Mouse (Mus musculus) bone marrow, adult 2 months (tissue): ENCODE data around the gene Tuba1c. TPM values are rescaled to one million over a fixed set of nuclear protein-coding genes. Genes with fewer than 3 reads are reported as not detected.
"Not testable (repeated sequence)": the region's sequence is repeated elsewhere in the genome, so short reads cannot be mapped to it uniquely, and the experiment has no call there.

Experiments used
- H3K27ac ChIP-seq: fragments of 200-500 bp; 2 replicates; pipeline ENCODE4 v1.5.1; 2012; ENCODE audit warnings: low read depth, mild to moderate bottlenecking, control low read depth, inconsistent platforms, low read length; ENCODE audit not compliant: control insufficient read depth, poor library complexity, insufficient read depth
- H3K4me1 ChIP-seq: fragments of 200-500 bp; 2 replicates; pipeline ENCODE4 v1.6.1; 2011; ENCODE audit warnings: low read length; ENCODE audit not compliant: control insufficient read depth, insufficient read depth
- H3K4me3 ChIP-seq: fragments of 200-500 bp; replicated peaks from 2 replicates; pipeline ENCODE3; 2011; ENCODE audit warnings: mild to moderate bottlenecking, low read depth, low read length, control low read depth; ENCODE audit not compliant: control insufficient read depth
- CTCF ChIP-seq: fragments of 200-500 bp; IDR thresholded peaks from 2 replicates; pipeline ENCODE4 v1.5.1; 2011; ENCODE audit warnings: low read length, control low read depth; ENCODE audit not compliant: control insufficient read depth, insufficient read depth
- POLR2A ChIP-seq: fragments of 200-500 bp; IDR thresholded peaks from 2 replicates; pipeline ENCODE4 v1.6.1; 2011; ENCODE audit warnings: low read depth, mild to moderate bottlenecking, control low read depth, low read length, borderline replicate concordance; ENCODE audit not compliant: control insufficient read depth
- WGBS: fragments of 180-500 bp; shearing (Covaris S2); methylation state at CpG from one replicate; pipeline ENCODE4 v1.1.7; 2018; 5-methylcytosine and 5-hydroxymethylcytosine counted together
- polyA plus RNA-seq: library from polyadenylated mRNA; stranded (reverse); fragments of >200 nt; gene quantifications from 2 replicates; pipeline ENCODE4 v1.2.4, GENCODE M21; 2011; ENCODE audit warnings: low replicate concordance; ENCODE audit not compliant: missing spikeins, insufficient read depth, insufficient read length

Gene Tuba1c
- polyA plus RNA-seq, 1 experiment = 176 TPM

DNA sequence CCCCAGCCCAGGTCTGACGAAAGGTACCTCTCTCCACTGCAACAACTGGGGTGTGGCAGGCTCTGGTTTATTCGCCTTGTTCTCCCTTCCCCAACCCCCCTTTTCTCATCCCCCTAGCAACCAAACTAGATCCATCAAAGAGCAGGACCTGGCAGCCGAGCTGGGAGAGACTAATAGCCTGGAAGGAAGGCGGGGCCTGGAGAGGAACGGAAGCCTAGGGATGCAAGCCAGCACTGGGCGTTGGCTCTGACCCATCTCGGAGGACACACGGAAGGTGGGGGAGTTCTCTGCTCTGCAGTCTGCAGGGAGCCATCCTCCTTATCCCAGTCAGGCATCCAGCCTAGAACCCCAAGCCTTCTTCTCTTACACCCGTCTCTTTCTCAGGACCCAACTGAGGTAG is 23.7 kb downstream of the Tuba1c start:
- WGBS = 76% methylated on average over 9 of the region's 9 CpGs
- TF ChIP-seq CTCF (no peak), POLR2A (no peak)
- Histone ChIP-seq H3K4me1 (no peaks in the 10 kb centered on the region), H3K4me3 (no peak overlapping the region), H3K27ac (no peak overlapping the region)

DNA sequence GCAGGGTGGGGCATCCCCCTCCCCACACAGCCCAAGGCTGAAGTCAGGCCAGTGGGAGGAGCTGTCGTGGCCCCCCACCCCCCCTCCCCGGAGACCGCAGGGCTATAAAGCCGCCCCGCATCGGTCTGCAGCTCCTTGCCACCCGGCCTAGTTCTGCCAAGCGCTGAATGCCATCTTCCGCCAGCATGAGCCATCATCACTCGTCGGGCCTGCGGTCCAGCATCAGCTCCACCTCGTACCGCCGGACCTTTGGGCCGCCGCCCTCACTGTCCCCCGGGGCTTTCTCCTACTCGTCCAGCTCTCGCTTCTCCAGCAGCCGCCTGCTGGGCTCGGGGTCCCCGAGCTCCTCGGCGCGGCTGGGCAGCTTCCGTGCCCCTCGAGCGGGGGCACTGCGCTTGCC is 25.3 kb downstream of the Tuba1c start, which contains the start of gene Prph:
Gene Prph, plus strand, starts transcription at position 135 of the 400 bp plus-strand sequence.
- Histone ChIP-seq H3K4me1 (no peaks in the 10 kb centered on the region), H3K4me3 (no peak within 1 kb of the TSS), H3K27ac (no peak within 1 kb of the TSS)
- WGBS = 6% methylated on average over 29 of the region's 30 CpGs
- TF ChIP-seq POLR2A (no peak), CTCF (no peak)

DNA sequence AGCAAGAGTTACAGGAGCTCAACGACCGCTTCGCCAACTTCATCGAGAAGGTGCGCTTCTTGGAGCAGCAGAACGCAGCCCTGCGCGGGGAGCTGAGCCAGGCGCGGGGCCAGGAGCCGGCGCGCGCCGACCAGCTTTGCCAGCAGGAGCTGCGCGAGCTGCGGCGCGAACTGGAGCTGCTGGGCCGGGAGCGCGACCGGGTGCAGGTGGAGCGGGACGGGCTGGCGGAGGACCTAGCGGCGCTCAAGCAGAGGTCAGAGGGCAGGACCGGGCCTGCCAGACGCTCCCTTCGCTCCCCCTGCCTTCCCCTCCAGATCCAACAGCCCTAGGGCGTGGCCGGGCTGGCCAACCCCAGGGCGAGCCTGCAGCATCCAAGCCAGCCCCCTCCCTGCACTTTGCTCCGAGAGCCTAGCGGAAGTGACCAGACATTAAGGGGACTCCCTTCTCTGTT is 25.8 kb downstream of the Tuba1c start:
- no peak for TF ChIP-seq POLR2A
- TF ChIP-seq CTCF = no peak
- 2% methylated on average over 37 of the region's 37 CpGs for WGBS
- Histone ChIP-seq H3K4me1 (no peaks in the 10 kb centered on the region), H3K27ac (no peak overlapping the region), H3K4me3 (no peak overlapping the region)

DNA sequence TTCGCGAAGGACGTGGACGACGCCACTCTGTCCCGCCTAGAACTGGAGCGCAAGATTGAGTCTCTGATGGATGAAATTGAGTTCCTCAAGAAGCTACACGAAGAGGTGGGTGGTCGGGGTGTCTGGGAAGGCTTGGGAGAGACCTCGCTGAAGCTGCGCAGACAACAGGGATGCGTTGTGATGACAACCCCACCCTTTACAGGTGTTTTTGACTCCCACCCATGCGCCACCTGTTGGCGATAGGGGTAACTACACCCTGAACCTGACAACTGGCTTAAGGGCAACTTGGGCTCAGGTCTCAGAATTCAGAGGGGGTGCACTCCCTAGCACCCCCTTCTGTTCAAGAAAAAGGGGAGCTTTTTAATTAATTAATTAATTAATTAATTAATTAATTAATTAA is 26.6 kb downstream of the Tuba1c start:
- no peak overlapping the region for H3K4me3 ChIP-seq
- TF ChIP-seq POLR2A (no peak), CTCF (peak; percentile 82)
- no peak overlapping the region for H3K27ac ChIP-seq
- 17% methylated on average over 14 of the region's 14 CpGs for WGBS
- no peaks in the 10 kb centered on the region for H3K4me1 ChIP-seq

DNA sequence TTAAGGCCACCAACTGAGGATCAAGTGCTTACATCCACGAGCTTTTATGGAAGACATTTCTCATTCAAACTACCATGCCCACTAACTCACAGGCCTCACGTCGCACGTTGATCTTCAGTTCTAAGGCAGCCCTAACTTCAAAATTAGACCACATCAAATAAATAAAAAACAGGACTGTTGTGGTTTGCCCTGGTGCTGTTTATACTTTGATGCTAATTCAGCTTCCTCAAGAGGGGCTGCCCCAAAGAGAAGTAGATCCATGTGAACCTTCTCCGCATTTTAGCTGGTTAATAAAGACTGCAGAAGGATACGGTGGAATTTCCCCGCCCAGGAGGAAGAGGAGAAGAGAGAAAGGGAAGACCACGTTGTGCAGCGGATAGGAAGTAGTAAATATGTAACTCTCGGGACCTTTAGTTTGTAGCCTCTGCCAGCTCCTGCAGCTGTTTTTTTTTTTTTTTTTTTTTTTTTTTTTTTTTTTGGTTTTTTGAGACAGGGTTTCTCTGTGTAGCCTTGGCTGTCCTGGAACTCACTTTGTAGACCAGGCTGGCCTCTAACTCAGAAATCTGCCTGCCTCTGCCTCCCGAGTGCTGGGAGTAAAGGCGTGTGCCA is 36.0 kb downstream of the Tuba1c start:
- 59% methylated on average over 12 of the region's 12 CpGs for WGBS
- Histone ChIP-seq H3K4me3 (no peak overlapping the region), H3K27ac (no peak overlapping the region), H3K4me1 (no peaks in the 10 kb centered on the region)
- TF ChIP-seq CTCF = no peak
- TF ChIP-seq POLR2A = no peak

DNA sequence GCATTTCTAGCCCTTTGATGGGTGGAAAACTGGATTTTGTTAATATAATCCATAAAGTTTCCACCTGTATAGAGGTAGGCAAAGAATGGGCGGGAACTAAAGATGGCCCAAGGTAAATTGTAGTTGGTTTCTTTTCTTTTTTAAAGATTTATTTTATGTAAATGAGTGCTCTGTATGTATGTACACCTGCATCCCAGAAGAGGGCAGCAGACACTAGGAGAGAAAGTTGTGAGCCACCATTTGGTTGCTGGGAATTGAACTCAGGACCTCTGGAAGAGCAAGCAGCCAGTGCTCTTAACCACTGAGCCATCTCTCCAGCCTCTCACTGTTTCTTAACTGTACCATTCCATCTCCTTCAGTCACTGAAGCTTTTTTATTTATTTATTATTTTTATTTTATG is 42.3 kb downstream of the Tuba1c start:
- TF ChIP-seq POLR2A (no peak), CTCF (no peak)
- Histone ChIP-seq H3K27ac (no peak overlapping the region), H3K4me3 (no peak overlapping the region), H3K4me1 (no peaks in the 10 kb centered on the region; the same call in 1 of the 2 replicates)
- WGBS = 76% methylated on average over 1 of the region's 1 CpGs

DNA sequence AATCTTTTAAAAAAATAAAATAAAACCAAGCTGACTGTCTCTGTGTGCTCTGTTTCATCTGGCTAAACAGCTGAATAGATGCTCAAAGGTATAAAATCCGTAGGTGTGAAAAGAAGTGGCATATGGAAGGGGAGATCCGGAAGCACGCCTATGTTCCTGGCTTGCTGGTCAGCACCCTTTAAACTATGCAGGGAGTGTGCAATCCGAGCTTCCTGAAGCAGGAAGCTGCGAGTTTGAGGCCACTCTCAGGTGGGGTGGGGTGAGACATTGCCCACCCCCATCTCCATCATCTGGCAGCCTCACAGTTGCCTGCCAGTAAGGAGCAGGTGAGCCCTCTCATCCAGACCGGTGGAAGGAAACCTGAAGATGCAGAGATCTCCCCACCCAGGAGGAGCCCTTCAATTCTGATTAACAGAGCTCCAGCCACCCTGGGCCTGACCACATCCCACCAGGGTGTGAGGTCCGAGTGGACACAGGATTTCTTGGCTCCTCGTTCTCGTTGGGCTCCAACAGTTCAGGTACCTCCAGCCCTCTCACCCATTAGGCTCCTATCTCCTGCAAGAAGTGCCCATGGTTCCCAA is 44.4 kb downstream of the Tuba1c start, which contains the start of gene Troap:
Gene Troap, plus strand, starts transcription at position 557 of the 581 bp plus-strand sequence.
- TF ChIP-seq POLR2A (no peak), CTCF (no peak)
- H3K4me3 ChIP-seq = peak within 1 kb of the TSS; percentile 78
- 17% methylated on average over 9 of the region's 9 CpGs for WGBS
- H3K27ac ChIP-seq = peak within 1 kb of the TSS; percentile 89
- no peaks in the 10 kb centered on the region; the same call in 1 of the 2 replicates for H3K4me1 ChIP-seq

DNA sequence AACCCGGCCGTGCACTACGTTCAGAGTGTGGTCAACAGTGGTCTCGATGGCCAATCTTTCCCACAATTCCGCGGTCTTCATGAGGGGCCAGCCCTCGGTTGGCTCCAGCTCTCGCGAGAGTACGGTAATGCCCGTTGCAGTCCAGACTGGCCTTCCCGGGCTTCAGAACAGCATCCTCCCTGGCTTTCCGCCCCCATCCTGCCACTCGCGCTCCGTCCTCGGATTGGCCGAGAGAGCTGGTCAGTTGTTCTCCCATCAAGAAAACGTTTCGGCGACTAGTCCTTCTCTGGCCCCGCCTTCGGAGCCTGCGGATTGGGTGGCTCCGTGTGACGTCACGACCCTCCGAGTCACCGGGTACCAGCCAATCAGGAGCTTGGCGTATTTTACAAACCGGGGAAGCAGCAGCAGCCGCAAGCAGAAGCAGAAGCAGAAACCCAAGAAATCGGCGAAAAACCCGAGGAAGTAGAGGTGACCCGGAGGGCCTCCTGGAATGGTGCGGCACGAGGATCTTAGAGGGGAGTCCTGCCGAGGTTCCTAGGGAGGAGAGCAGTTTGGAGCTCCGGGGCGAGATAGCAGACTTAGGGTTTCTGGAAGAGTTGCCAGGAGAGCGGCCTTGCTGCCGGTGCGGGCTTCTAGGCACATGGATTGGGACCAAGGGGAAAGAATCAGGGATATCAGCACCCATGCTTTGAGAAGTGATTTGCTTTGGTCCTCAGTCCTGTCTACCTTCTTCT is 45.1 kb downstream of the Tuba1c start:
- no peaks in the 10 kb centered on the region; the same call in 1 of the 2 replicates for H3K4me1 ChIP-seq
- WGBS = under 1% methylated on average over 44 of the region's 44 CpGs
- TF ChIP-seq CTCF (no peak), POLR2A (peak; percentile 42; the same call in 1 of the 2 replicates)

DNA sequence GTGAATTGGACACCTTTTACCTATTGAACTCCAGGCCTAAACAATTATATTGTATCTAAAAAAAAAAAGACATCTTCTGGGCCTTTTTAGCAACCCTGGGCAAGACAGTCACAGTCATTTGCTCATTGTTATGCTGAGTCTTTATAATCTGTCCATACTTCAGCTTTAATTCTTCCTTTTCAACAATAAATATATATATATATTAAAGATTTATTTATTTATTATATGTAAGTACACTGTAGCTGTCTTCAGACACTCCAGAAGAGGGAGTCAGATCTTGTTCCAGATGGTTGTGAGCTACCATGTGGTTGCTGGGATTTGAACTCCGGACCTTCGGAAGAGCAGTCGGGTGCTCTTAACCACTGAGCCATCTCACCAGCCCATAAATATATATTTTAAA is 46.3 kb downstream of the Tuba1c start:
- H3K4me1 ChIP-seq, H3K27ac ChIP-seq, H3K4me3 ChIP-seq: not testable (repeated sequence)
- 96% methylated on average over 3 of the region's 3 CpGs for WGBS

More for the DNA sequence above, 45.1 kb downstream of the Tuba1c start:
- Histone ChIP-seq H3K4me3 (peak overlapping the region; percentile 78), H3K27ac (peak overlapping the region; percentile 89)
